Mouse (Mus musculus) cerebellum, adult 11-12 months (tissue): ENCODE measurements around the gene Gm17482.
A peak's percentile ranks its signal among the peaks of the same experiment; 100 is the strongest.
"Not testable (repeated sequence)": the region's sequence is repeated elsewhere in the genome, so short reads cannot be mapped to it uniquely, and the experiment has no call there.

Source experiments
- DNase-seq: peaks from one replicate; pipeline ENCODE4 v3.0.0; 2022

The Gm17482 gene

GRCm38 (mm10) chr6:115227043-115227442 lies at the start of gene Gm17482:
Gm17482 (plus strand) TSS chr6:115227343.
- no peak for DNase-seq

- no peak for DNase-seq
Observed at GRCm38 (mm10) chr6:115178826-115179225, 48.3 kb upstream of the Gm17482 start.

- DNase-seq, result no peak
Observed at GRCm38 (mm10) chr6:115181094-115181493, 46.0 kb upstream of the Gm17482 start.

- DNase-seq, result no peak
Observed at GRCm38 (mm10) chr6:115191111-115191510, 36.0 kb upstream of the Gm17482 start.

- DNase-seq, result no peak
Observed at GRCm38 (mm10) chr6:115200753-115201152, 26.4 kb upstream of the Gm17482 start.

- no peak for DNase-seq
Observed at GRCm38 (mm10) chr6:115203029-115203428, 24.1 kb upstream of the Gm17482 start.

- DNase-seq, result no peak
Observed at GRCm38 (mm10) chr6:115210187-115210586, 17.0 kb upstream of the Gm17482 start.

- no peak for DNase-seq
Observed at GRCm38 (mm10) chr6:115210820-115211219, 16.3 kb upstream of the Gm17482 start.

GRCm38 (mm10) chr6:115212132-115212903 lies 14.8 kb upstream of the Gm17482 start:
- no peak for DNase-seq

GRCm38 (mm10) chr6:115213129-115213528 lies 14.0 kb upstream of the Gm17482 start:
- no peak for DNase-seq

GRCm38 (mm10) chr6:115221215-115221641 lies 5.9 kb upstream of the Gm17482 start:
- DNase-seq, result peak; percentile 76

GRCm38 (mm10) chr6:115225519-115225918 lies 1.6 kb upstream of the Gm17482 start:
- peak; percentile 81 for DNase-seq

- peak; percentile 81 for DNase-seq
Observed at GRCm38 (mm10) chr6:115227529-115227928, 386 bp downstream of the Gm17482 start.

GRCm38 (mm10) chr6:115230557-115230956 lies 3.4 kb downstream of the Gm17482 start:
- no peak for DNase-seq

GRCm38 (mm10) chr6:115231836-115232235 lies 4.7 kb downstream of the Gm17482 start:
- no peak for DNase-seq

- DNase-seq, result no peak
Observed at GRCm38 (mm10) chr6:115232562-115232961, 5.4 kb downstream of the Gm17482 start.

- DNase-seq, result peak; percentile 94
Observed at GRCm38 (mm10) chr6:115238031-115239027, 11.2 kb downstream of the Gm17482 start.

GRCm38 (mm10) chr6:115239335-115239734 lies 12.2 kb downstream of the Gm17482 start:
- peak; percentile 55 for DNase-seq

GRCm38 (mm10) chr6:115240431-115240830 lies 13.3 kb downstream of the Gm17482 start:
- DNase-seq, result not testable (repeated sequence)

- no peak for DNase-seq
Observed at GRCm38 (mm10) chr6:115241131-115241699, 14.1 kb downstream of the Gm17482 start.

- no peak for DNase-seq
Observed at GRCm38 (mm10) chr6:115241939-115242338, 14.8 kb downstream of the Gm17482 start.

GRCm38 (mm10) chr6:115244222-115244621 lies 17.1 kb downstream of the Gm17482 start:
- peak; percentile 73 for DNase-seq

- peak; percentile 64 for DNase-seq
Observed at GRCm38 (mm10) chr6:115245500-115246058, 18.4 kb downstream of the Gm17482 start.
